Mouse (Mus musculus) liver, embryonic 14.5 days (tissue): ENCODE data around the gene Ddx4.

Source experiments
- CTCF ChIP-seq: IDR thresholded peaks from 2 replicates; pipeline ENCODE4 v1.5.1; 2016; ENCODE audit warnings: antibody characterized with exemption, low read depth, control low read depth
- EP300 ChIP-seq: IDR thresholded peaks from 2 replicates; pipeline ENCODE4 v1.6.1; 2016; ENCODE audit warnings: antibody characterized with exemption, low read depth

- TF ChIP-seq CTCF (no peak), EP300 (no peak)
These were observed 31.7 kb upstream of the Ddx4 start for GRCm38 (mm10) chr13:112683970-112684369.
